Comparison of ENCODE assay signal across 24 mouse cellular contexts in the genomic region with DNA sequence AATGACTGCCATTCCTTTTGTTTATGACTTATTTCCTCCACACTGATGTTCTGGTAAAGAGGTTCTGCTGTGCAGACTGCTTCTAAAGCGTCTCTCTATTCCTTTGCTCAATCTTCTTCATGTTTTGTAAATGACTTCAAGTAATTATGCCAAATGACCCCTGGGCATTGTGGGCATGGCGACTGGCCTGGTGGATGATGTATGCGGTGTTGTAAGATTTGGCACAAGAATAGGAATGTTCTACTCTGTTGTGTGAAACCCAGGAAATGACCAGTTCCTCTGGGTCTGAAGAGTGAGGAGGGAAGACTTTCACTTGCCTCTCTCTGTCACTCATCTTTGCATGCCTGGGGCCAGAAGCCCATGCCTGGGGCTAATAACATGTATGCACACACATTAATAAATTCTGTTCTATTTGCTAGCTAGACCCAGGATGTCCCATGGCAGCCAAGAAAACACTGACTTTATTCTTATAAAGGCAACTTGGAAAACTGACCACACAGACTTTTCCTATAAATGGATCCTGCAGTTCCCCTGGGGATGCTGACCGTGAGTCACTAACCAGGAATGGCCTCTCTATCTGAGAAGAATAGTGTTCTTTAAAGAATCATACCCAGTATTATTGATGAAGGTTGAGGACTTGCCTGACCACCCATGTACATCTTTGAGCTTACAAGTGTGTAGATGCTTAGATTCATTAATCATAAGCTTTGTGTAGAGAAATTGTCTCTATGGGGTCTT. TPM values are rescaled to one million over a fixed set of nuclear protein-coding genes. Genes with fewer than 3 reads are reported as not detected.
A peak's percentile ranks its signal among the peaks of the same experiment; 100 is the strongest.
DNase-seq lines count a peak whose midpoint lies in the region.
"Had no signal": no experiment of that assay in that cellular context is flagged by ENCODE, and none has a peak within 500 bp of the region (broad histone marks: within the 10 kb centered on the region; RNA-seq: fewer than 3 reads in every experiment).

No protein-coding gene starts in this region.

- DNase-seq in adrenal gland, postnatal 14 days: peak; percentile 44
- no peak for DNase-seq in adrenal gland, adult 18-20 months (ENCODE audit: low spot score in 2 of 2)
- DNase-seq in 3134 (ENCODE audit: extremely low read depth, insufficient read length, low spot score): peak; percentile 81
- DNase-seq in Muller cell, postnatal 12 days (ENCODE audit: inconsistent ontology term): peak; percentile 84
- DNase-seq in fat pad, adult 2 months (ENCODE audit: extremely low read depth, low read depth, low spot score): peak; percentile 70
- DNase-seq in cerebellum, adult 11-12 months: no peak
- no peak for DNase-seq in urinary bladder, postnatal 14 days (ENCODE audit: low spot score)
- DNase-seq: adrenal gland, postnatal 36 days; B cell, adult 2 months; cerebellum, adult 8-10 months; cerebellum, postnatal 25 days; gastrocnemius, postnatal 10 days; heart, postnatal 36 days; kidney, adult 11 months; kidney, postnatal 4 days; layer of hippocampus, postnatal 36 days; left cerebral cortex, postnatal 4 days; liver, postnatal 0 days; lung, postnatal 36 days; right cerebral cortex, postnatal 14 days; thymus, postnatal 4 days had no signal

RNA-seq across cellular contexts. Expression of a gene that starts 10.7 kb away (rescaled TPM):
- 0.44 and 0.45 TPM in 2 replicates for total RNA-seq in adrenal gland, postnatal 14 days (2021)
- under 1 TPM in 1 of 2 experiments, not detected in 1; 0.70 TPM for total RNA-seq in adrenal gland, adult 18-20 months (2021)
- total RNA-seq: CH12.LX; granulocyte monocyte progenitor cell, adult 5-6 weeks; megakaryocyte, adult 5-6 weeks had no signal

Comparison
In these comparisons a context has a peak if more than half of its experiments do, and no peak if none do; other contexts are left out.
1. DNase-seq: peak in adrenal gland, postnatal 14 days (single experiment), 3134 (single experiment), Muller cell, postnatal 12 days (single experiment) and fat pad, adult 2 months (single experiment); none in adrenal gland, adult 18-20 months (0 of 2), cerebellum, adult 11-12 months (single experiment) and urinary bladder, postnatal 14 days (single experiment).